ENCODE assay signal across 16 mouse cellular contexts in genomic region chrX:147215251-147215650, GRCm38 (mm10).
"Had no signal": no experiment of that assay in that cellular context is flagged by ENCODE, and none has a peak within 500 bp of the region (broad histone marks: within the 10 kb centered on the region; RNA-seq: fewer than 3 reads in every experiment).

No protein-coding gene starts in this region.

- H3K27ac ChIP-seq: lung, embryonic 15.5 days; macrophage; midbrain, embryonic 13.5 days; midbrain, embryonic 15.5 days; neural tube, embryonic 12.5 days; stomach, embryonic 15.5 days; stomach, postnatal 0 days had no signal

- DNase-seq: lung, adult 2 months; lung, postnatal 14 days; lung, postnatal 36 days; right cerebral cortex, postnatal 14 days; thymus, adult 2 months; thymus, postnatal 25 days; thymus, postnatal 4 days had no signal

- H3K4me1 ChIP-seq: lung, embryonic 15.5 days; megakaryocyte, embryonic 14.5 days; midbrain, embryonic 13.5 days; midbrain, embryonic 15.5 days; neural tube, embryonic 12.5 days; stomach, embryonic 15.5 days had no signal

- ATAC-seq: lung, postnatal 0 days; midbrain, embryonic 13.5 days; midbrain, embryonic 15.5 days had no signal

- H3K4me3 ChIP-seq: lung, embryonic 15.5 days; megakaryocyte, embryonic 14.5 days; midbrain, embryonic 13.5 days; midbrain, embryonic 15.5 days; neural tube, embryonic 12.5 days; stomach, embryonic 15.5 days had no signal

- H3K36me3 ChIP-seq: lung, embryonic 15.5 days; midbrain, embryonic 13.5 days; midbrain, embryonic 15.5 days; neural tube, embryonic 12.5 days; stomach, embryonic 15.5 days had no signal

- H3K9ac ChIP-seq: lung, embryonic 15.5 days; midbrain, embryonic 13.5 days; midbrain, embryonic 15.5 days; neural tube, embryonic 12.5 days; stomach, embryonic 15.5 days had no signal

- H3K9me3 ChIP-seq: lung, embryonic 15.5 days; megakaryocyte, embryonic 14.5 days; midbrain, embryonic 13.5 days; midbrain, embryonic 15.5 days; neural tube, embryonic 12.5 days; stomach, embryonic 15.5 days had no signal

- H3K27me3 ChIP-seq: lung, embryonic 15.5 days; megakaryocyte, embryonic 14.5 days; midbrain, embryonic 13.5 days; midbrain, embryonic 15.5 days; neural tube, embryonic 12.5 days; stomach, embryonic 15.5 days had no signal
